Mouse (Mus musculus) bone marrow macrophage, adult 2 months (primary cell): ENCODE measurements around the gene Vwa1.

ENCODE experiments used
- CTCF ChIP-seq: IDR thresholded peaks from 2 replicates; pipeline ENCODE4 v1.5.1; 2012; ENCODE audit warnings: low read depth, mild to moderate bottlenecking, low read length, moderate library complexity
- POLR2A ChIP-seq: IDR thresholded peaks from 2 replicates; pipeline ENCODE4 v1.6.1; 2012; ENCODE audit warnings: mild to moderate bottlenecking, low read depth, low read length, borderline replicate concordance

GRCm38 (mm10) chr4:155803340-155804041 is 29.0 kb upstream of the Vwa1 start:
- no peak for TF ChIP-seq POLR2A
- TF ChIP-seq CTCF: no peak
